Comparison of ENCODE assay signal across 13 mouse cellular contexts in genomic region chr5:128598191-128598720, GRCm38 (mm10). TPM values are rescaled to one million over a fixed set of nuclear protein-coding genes. Genes with fewer than 3 reads are reported as not detected.
A peak's percentile ranks its signal among the peaks of the same experiment; 100 is the strongest.
DNase-seq lines count a peak whose midpoint lies in the region; ATAC-seq and TF ChIP-seq lines count a peak whose summit lies in the region.
"Had no signal": no experiment of that assay in that cellular context is flagged by ENCODE, and none has a peak within 500 bp of the region (broad histone marks: within the 10 kb centered on the region; RNA-seq: fewer than 3 reads in every experiment).

No protein-coding gene starts in this region.

- H3K27ac ChIP-seq in heart, embryonic 11.5 days (ENCODE audit: low read depth, low read length) = no peak overlapping the region
- H3K27ac ChIP-seq in lung, postnatal 0 days (ENCODE audit: low read length) = 0 out of 2 replicates have a peak overlapping the region, but pooled peaks have one; percentile 14
- H3K27ac ChIP-seq in midbrain, embryonic 10.5 days (replicated peaks) = peak overlapping the region; percentile 98
- no peak overlapping the region for H3K27ac ChIP-seq in liver, postnatal 0 days (ENCODE audit: low read depth)

- peaks cover 8% of the 10 kb centered on the region; the same call in 1 of the 2 replicates for H3K4me1 ChIP-seq in heart, embryonic 11.5 days (ENCODE audit: control insufficient read depth, insufficient read depth, low read length)
- H3K4me1 ChIP-seq in lung, postnatal 0 days (ENCODE audit: insufficient read depth, low read depth, low read length) = peaks cover 6% of the 10 kb centered on the region; the same call in 1 of the 2 replicates
- peaks cover 94% of the 10 kb centered on the region for H3K4me1 ChIP-seq in midbrain, embryonic 10.5 days
- H3K4me1 ChIP-seq in liver, postnatal 0 days (ENCODE audit: insufficient read depth) = no peaks in the 10 kb centered on the region

- WGBS in heart, embryonic 11.5 days (ENCODE audit: insufficient replicate concordance) = 2% methylated on average over 10 of the region's 10 CpGs
- WGBS in lung, postnatal 0 days = 11% methylated on average over 10 of the region's 10 CpGs
- under 1% methylated on average over 10 of the region's 10 CpGs for WGBS in midbrain, embryonic 10.5 days
- WGBS in liver, postnatal 0 days (ENCODE audit: insufficient replicate concordance) = 1% methylated on average over 10 of the region's 10 CpGs

- H3K36me3 ChIP-seq in heart, embryonic 11.5 days (ENCODE audit: control insufficient read depth, insufficient read depth, low read length) = no peaks in the 10 kb centered on the region
- H3K36me3 ChIP-seq in lung, postnatal 0 days (ENCODE audit: insufficient read depth, low read length) = no peaks in the 10 kb centered on the region
- H3K36me3 ChIP-seq in midbrain, embryonic 10.5 days = peaks cover 23% of the 10 kb centered on the region
- no peaks in the 10 kb centered on the region for H3K36me3 ChIP-seq in liver, postnatal 0 days (replicated peaks; ENCODE audit: insufficient read depth, low read length)

- peak overlapping the region; percentile 97; the same call in 1 of the 2 replicates for H3K4me2 ChIP-seq in heart, embryonic 11.5 days
- peak overlapping the region; percentile 97 for H3K4me2 ChIP-seq in lung, postnatal 0 days (replicated peaks; ENCODE audit: low read depth, low read length)
- H3K4me2 ChIP-seq in liver, postnatal 0 days (ENCODE audit: low read depth, low read length) = no peak overlapping the region

- peaks cover 67% of the 10 kb centered on the region for H3K27me3 ChIP-seq in heart, embryonic 11.5 days (ENCODE audit: control insufficient read depth, insufficient read depth, low read length)
- peaks cover 38% of the 10 kb centered on the region for H3K27me3 ChIP-seq in lung, postnatal 0 days (replicated peaks; ENCODE audit: insufficient read depth, low read length)
- H3K27me3 ChIP-seq in midbrain, embryonic 10.5 days (ENCODE audit: low read depth, poor library complexity, severe bottlenecking) = peaks cover 72% of the 10 kb centered on the region
- H3K27me3 ChIP-seq in liver, postnatal 0 days (ENCODE audit: insufficient read depth, low read length) = peaks cover 74% of the 10 kb centered on the region

- TF ChIP-seq CTCF in lung, postnatal 0 days (IDR thresholded peaks at IDR 0.05) = no peak
- no peak for TF ChIP-seq CTCF in liver, postnatal 0 days (IDR thresholded peaks at IDR 0.05; ENCODE audit: low read depth)

- no peaks in the 10 kb centered on the region for H3K9me3 ChIP-seq in heart, embryonic 11.5 days (replicated peaks; ENCODE audit: control insufficient read depth, low read length)
- no peaks in the 10 kb centered on the region for H3K9me3 ChIP-seq in lung, postnatal 0 days (ENCODE audit: low read length)
- H3K9me3 ChIP-seq in midbrain, embryonic 10.5 days (replicated peaks) = no peaks in the 10 kb centered on the region
- H3K9me3 ChIP-seq in liver, postnatal 0 days (ENCODE audit: low read length) = no peaks in the 10 kb centered on the region

- DNase-seq in heart, adult 9 months (ENCODE audit: low spot score in 2 of 2) = no peak
- no peak for DNase-seq in lung, postnatal 0 days (ENCODE audit: low spot score)
- no peak for DNase-seq in lung, postnatal 25 days (ENCODE audit: low spot score)
- peak; percentile 60 for DNase-seq in midbrain, embryonic 10.5 days (ENCODE audit: low spot score)
- DNase-seq in testis, postnatal 10 days (ENCODE audit: low spot score) = no peak
- DNase-seq in liver, postnatal 0 days = no peak
- DNase-seq: cerebellum, adult 11-12 months; gastrocnemius, postnatal 25 days; right cerebral cortex, adult 18-20 months; thymus, adult 2 months had no signal

- no peak for TF ChIP-seq EP300 in lung, postnatal 0 days (IDR thresholded peaks at IDR 0.05)
- TF ChIP-seq EP300 in liver, postnatal 0 days (IDR thresholded peaks at IDR 0.05; ENCODE audit: low read depth) = no peak

- no peak for ATAC-seq in heart, embryonic 11.5 days (replicated peaks; ENCODE audit: insufficient number of reproducible peaks, low FRiP score, low TSS enrichment)
- ATAC-seq in lung, postnatal 0 days = no peak
- no peak for ATAC-seq in liver, postnatal 0 days
- no peak for ATAC-seq in frontal cortex, adult (ENCODE audit: low TSS enrichment)

- no peak overlapping the region for H3K9ac ChIP-seq in heart, embryonic 11.5 days (ENCODE audit: low read depth, low read length)
- no peak overlapping the region for H3K9ac ChIP-seq in lung, postnatal 0 days (replicated peaks; ENCODE audit: low read depth)
- no peak overlapping the region for H3K9ac ChIP-seq in liver, postnatal 0 days (replicated peaks)

- H3K4me3 ChIP-seq in heart, embryonic 11.5 days (ENCODE audit: low read depth, low read length) = peak overlapping the region; percentile 72
- H3K4me3 ChIP-seq in lung, postnatal 0 days (ENCODE audit: low read depth, low read length) = 0 out of 2 replicates have a peak overlapping the region, but pooled peaks have one; percentile 55
- peak overlapping the region; percentile 93 for H3K4me3 ChIP-seq in midbrain, embryonic 10.5 days
- no peak overlapping the region for H3K4me3 ChIP-seq in liver, postnatal 0 days (ENCODE audit: low read depth, low read length)
- H3K4me3 ChIP-seq: megakaryocyte, embryonic 14.5 days had no signal

RNA-seq across cellular contexts. Expression of gene Fzd10, which starts 2.4 kb away (rescaled TPM):
- polyA plus RNA-seq in heart, embryonic 11.5 days (2014; fragmentation: Nextera tagmentation; extraction: Ambion mirVana) = 0.11 and 0.52 TPM in 2 replicates
- 0.29 and 0.35 TPM in 2 replicates for polyA plus RNA-seq in lung, postnatal 0 days (2015; fragmentation: Nextera tagmentation; extraction: Ambion mirVana)
- 14.0 and 15.0 TPM in 2 replicates for polyA plus RNA-seq in midbrain, embryonic 10.5 days (2016; fragmentation: Nextera tagmentation; extraction: Ambion mirVana)
- polyA plus RNA-seq in liver, postnatal 0 days (2015; fragmentation: Nextera tagmentation; extraction: Ambion mirVana) = 0.04 TPM in 1 of 2 replicates, not detected in the other

Comparison
In these comparisons a context has a peak if more than half of its experiments do, and no peak if none do; other contexts are left out.
1. H3K27ac ChIP-seq: peak in lung, postnatal 0 days (single experiment) and midbrain, embryonic 10.5 days (single experiment); none in heart, embryonic 11.5 days (single experiment) and liver, postnatal 0 days (single experiment).